Mouse (Mus musculus): ENCODE measurements at regions not wholly inside any gene's neighbourhood (a gene's known extent, or its start where the extent isn't known, plus 50 kb on each side); places are given as distances from the start of the nearest gene placed in this dataset.

GRCm38 (mm10) chr17:16027989-16028388 lies 197.2 kb upstream of the Rgmb start:
- no peaks in the 10 kb centered on the region for H3K36me3 ChIP-seq
- H3K4me1 ChIP-seq (replicated peaks): no peaks in the 10 kb centered on the region
- 77% methylated on average over 4 of the region's 4 CpGs for WGBS
- ATAC-seq (ENCODE audit: low FRiP score, low read depth): no peak
- no peak overlapping the region for H3K4me3 ChIP-seq
- no peak overlapping the region for H3K4me2 ChIP-seq
- no peak overlapping the region for H3K9ac ChIP-seq
- H3K27me3 ChIP-seq: no peaks in the 10 kb centered on the region
- no peaks in the 10 kb centered on the region for H3K9me3 ChIP-seq
- H3K27ac ChIP-seq (replicated peaks): no peak overlapping the region

- no peaks in the 10 kb centered on the region for H3K27me3 ChIP-seq
- no peak overlapping the region for H3K27ac ChIP-seq (replicated peaks)
- no peak overlapping the region for H3K9ac ChIP-seq
- H3K4me2 ChIP-seq: no peak overlapping the region
- WGBS: 20% methylated on average over 7 of the region's 7 CpGs
- ATAC-seq (ENCODE audit: low FRiP score, low read depth): 0 out of 2 replicates have a peak, but pooled peaks have one; percentile 45
- no peaks in the 10 kb centered on the region for H3K9me3 ChIP-seq
- no peaks in the 10 kb centered on the region for H3K4me1 ChIP-seq (replicated peaks)
- H3K4me3 ChIP-seq: no peak overlapping the region
- H3K36me3 ChIP-seq: no peaks in the 10 kb centered on the region
These were observed 174.2 kb upstream of the Rgmb start for GRCm38 (mm10) chr17:16004871-16005575.

- ATAC-seq (ENCODE audit: low FRiP score, low read depth): no peak
These were observed 173.2 kb upstream of the Rgmb start for GRCm38 (mm10) chr17:16004002-16004401.

GRCm38 (mm10) chr17:15998771-15999170 lies 167.9 kb upstream of the Rgmb start:
- peaks cover 4% of the 10 kb centered on the region for H3K4me1 ChIP-seq (replicated peaks)
- H3K27ac ChIP-seq (replicated peaks): no peak overlapping the region
- no peaks in the 10 kb centered on the region for H3K36me3 ChIP-seq
- H3K27me3 ChIP-seq: no peaks in the 10 kb centered on the region
- no peak overlapping the region for H3K9ac ChIP-seq
- no peak for ATAC-seq (ENCODE audit: low FRiP score, low read depth)
- H3K4me3 ChIP-seq: no peak overlapping the region
- WGBS: 94% methylated on average over 4 of the region's 4 CpGs
- H3K4me2 ChIP-seq: no peak overlapping the region
- no peaks in the 10 kb centered on the region for H3K9me3 ChIP-seq

More at GRCm38 (mm10) chr17:16004002-16004401, 173.2 kb upstream of the Rgmb start:
- WGBS: 74% methylated on average over 4 of the region's 4 CpGs
- H3K9me3 ChIP-seq: no peaks in the 10 kb centered on the region
- no peak overlapping the region for H3K4me3 ChIP-seq
- H3K9ac ChIP-seq: no peak overlapping the region
- H3K4me1 ChIP-seq (replicated peaks): no peaks in the 10 kb centered on the region
- no peak overlapping the region for H3K4me2 ChIP-seq
- no peaks in the 10 kb centered on the region for H3K27me3 ChIP-seq
- H3K36me3 ChIP-seq: no peaks in the 10 kb centered on the region
- H3K27ac ChIP-seq (replicated peaks): no peak overlapping the region

GRCm38 (mm10) chr17:15997289-15997688 lies 166.4 kb upstream of the Rgmb start:
- no peak overlapping the region for H3K27ac ChIP-seq (replicated peaks)
- no peaks in the 10 kb centered on the region for H3K36me3 ChIP-seq
- no peak for ATAC-seq (ENCODE audit: low FRiP score, low read depth)
- no peak overlapping the region for H3K9ac ChIP-seq
- H3K27me3 ChIP-seq: no peaks in the 10 kb centered on the region
- H3K4me3 ChIP-seq: no peak overlapping the region
- H3K9me3 ChIP-seq: no peaks in the 10 kb centered on the region
- peaks cover 10% of the 10 kb centered on the region for H3K4me1 ChIP-seq (replicated peaks)
- H3K4me2 ChIP-seq: no peak overlapping the region
- 39% methylated on average over 1 of the region's 1 CpGs for WGBS

GRCm38 (mm10) chr17:15995493-15995892 lies 164.7 kb upstream of the Rgmb start:
- no peak overlapping the region for H3K9ac ChIP-seq
- H3K4me1 ChIP-seq (replicated peaks): peaks cover 16% of the 10 kb centered on the region
- H3K4me2 ChIP-seq: no peak overlapping the region
- H3K27me3 ChIP-seq: no peaks in the 10 kb centered on the region
- no peak overlapping the region for H3K4me3 ChIP-seq
- H3K36me3 ChIP-seq: no peaks in the 10 kb centered on the region
- H3K9me3 ChIP-seq: no peaks in the 10 kb centered on the region
- WGBS: 95% methylated on average over 1 of the region's 1 CpGs
- no peak overlapping the region for H3K27ac ChIP-seq (replicated peaks)
- no peak for ATAC-seq (ENCODE audit: low FRiP score, low read depth)

- peak; percentile 76 for ATAC-seq (ENCODE audit: low FRiP score, low read depth)
- peak overlapping the region; percentile 71 for H3K27ac ChIP-seq (replicated peaks)
- peaks cover 25% of the 10 kb centered on the region for H3K4me1 ChIP-seq (replicated peaks)
- H3K9me3 ChIP-seq: no peaks in the 10 kb centered on the region
- no peak overlapping the region for H3K4me2 ChIP-seq
- H3K9ac ChIP-seq: no peak overlapping the region
- WGBS: 12% methylated on average over 7 of the region's 7 CpGs
- H3K27me3 ChIP-seq: no peaks in the 10 kb centered on the region
- no peaks in the 10 kb centered on the region for H3K36me3 ChIP-seq
- H3K4me3 ChIP-seq: no peak overlapping the region
These were observed 162.8 kb upstream of the Rgmb start for GRCm38 (mm10) chr17:15993361-15994287.

- H3K9me3 ChIP-seq: no peaks in the 10 kb centered on the region
- WGBS: 46% methylated on average over 5 of the region's 5 CpGs
- ATAC-seq (ENCODE audit: low FRiP score, low read depth): no peak
- no peak overlapping the region for H3K4me2 ChIP-seq
- H3K27me3 ChIP-seq: no peaks in the 10 kb centered on the region
- peaks cover 25% of the 10 kb centered on the region for H3K4me1 ChIP-seq (replicated peaks)
- no peak overlapping the region for H3K27ac ChIP-seq (replicated peaks)
- no peak overlapping the region for H3K4me3 ChIP-seq
- H3K36me3 ChIP-seq: no peaks in the 10 kb centered on the region
- H3K9ac ChIP-seq: no peak overlapping the region
These were observed 161.1 kb upstream of the Rgmb start for GRCm38 (mm10) chr17:15991916-15992315.

GRCm38 (mm10) chr17:15990303-15990702 lies 159.5 kb upstream of the Rgmb start:
- no peaks in the 10 kb centered on the region for H3K27me3 ChIP-seq
- H3K27ac ChIP-seq (replicated peaks): peak overlapping the region; percentile 75
- H3K36me3 ChIP-seq: no peaks in the 10 kb centered on the region
- H3K9me3 ChIP-seq: no peaks in the 10 kb centered on the region
- H3K4me2 ChIP-seq: no peak overlapping the region; the same call in 1 of the 2 replicates
- no peak overlapping the region for H3K9ac ChIP-seq
- peak; percentile 84 for ATAC-seq (ENCODE audit: low FRiP score, low read depth)
- WGBS: 7% methylated on average over 6 of the region's 6 CpGs
- peaks cover 25% of the 10 kb centered on the region for H3K4me1 ChIP-seq (replicated peaks)
- H3K4me3 ChIP-seq: no peak overlapping the region

GRCm38 (mm10) chr17:15981558-15981957 lies 150.7 kb upstream of the Rgmb start:
- 21% methylated on average over 2 of the region's 2 CpGs for WGBS
- ATAC-seq (ENCODE audit: low FRiP score, low read depth): peak; percentile 57
- H3K4me2 ChIP-seq: no peak overlapping the region
- no peak overlapping the region for H3K27ac ChIP-seq (replicated peaks)
- no peaks in the 10 kb centered on the region for H3K36me3 ChIP-seq
- no peak overlapping the region for H3K9ac ChIP-seq
- no peak overlapping the region for H3K4me3 ChIP-seq
- no peaks in the 10 kb centered on the region for H3K27me3 ChIP-seq
- H3K9me3 ChIP-seq: no peaks in the 10 kb centered on the region
- peaks cover 6% of the 10 kb centered on the region; the same call in 1 of the 2 replicates for H3K4me1 ChIP-seq (replicated peaks)

- ATAC-seq (ENCODE audit: low FRiP score, low read depth): peak; percentile 89
- Histone ChIP-seq H3K27me3 (no peaks in the 10 kb centered on the region), H3K4me3 (no peak overlapping the region), H3K4me1 (replicated peaks) (peaks cover 6% of the 10 kb centered on the region; the same call in 1 of the 2 replicates), H3K27ac (replicated peaks) (peak overlapping the region; percentile 66), H3K9ac (no peak overlapping the region), H3K4me2 (no peak overlapping the region), H3K9me3 (no peaks in the 10 kb centered on the region), H3K36me3 (no peaks in the 10 kb centered on the region)
- 20% methylated on average over 7 of the region's 7 CpGs for WGBS
These were observed 146.7 kb upstream of the Rgmb start for GRCm38 (mm10) chr17:15977374-15978031.

GRCm38 (mm10) chr17:15971351-15971685 lies 140.5 kb upstream of the Rgmb start:
- no peak for ATAC-seq (ENCODE audit: low FRiP score, low read depth)
- Histone ChIP-seq H3K4me1 (replicated peaks) (no peaks in the 10 kb centered on the region), H3K4me2 (no peak overlapping the region), H3K36me3 (no peaks in the 10 kb centered on the region), H3K9ac (no peak overlapping the region), H3K27ac (replicated peaks) (no peak overlapping the region), H3K4me3 (no peak overlapping the region), H3K27me3 (no peaks in the 10 kb centered on the region), H3K9me3 (no peaks in the 10 kb centered on the region)
- WGBS: 94% methylated on average over 3 of the region's 3 CpGs
